Mouse (Mus musculus) embryonic facial prominence, embryonic 14.5 days (tissue): Measurements from ENCODE around the gene Qdpr. TPM values are rescaled to one million over a fixed set of nuclear protein-coding genes. Genes with fewer than 3 reads are reported as not detected.
"Not testable (repeated sequence)": the region's sequence is repeated elsewhere in the genome, so short reads cannot be mapped to it uniquely, and the experiment has no call there.

Experiments used
- ATAC-seq: fragments of 200-750 bp; cut with Nextera tagmentation; 2 replicates; pipeline ENCODE4 v1.8.0; 2017; ENCODE audit warnings: low read depth, moderate number of reproducible peaks, moderate TSS enrichment
- DNase-seq: peaks from one replicate; pipeline ENCODE4 v3.0.0-alpha.2; 2015; ENCODE audit warnings: low spot score
- H3K27ac ChIP-seq: fragments of 300-500 bp; sonication (generic); replicated peaks from 2 replicates; pipeline ENCODE4 v1.5.1; 2014; ENCODE audit warnings: low read depth, mild to moderate bottlenecking, low read length, moderate library complexity
- H3K27me3 ChIP-seq: fragments of 300-500 bp; sonication (generic); replicated peaks from 2 replicates; pipeline ENCODE4 v1.6.1; 2014; ENCODE audit warnings: low read length; ENCODE audit not compliant: control insufficient read depth, insufficient read depth
- H3K36me3 ChIP-seq: fragments of 300-500 bp; sonication (generic); 2 replicates; pipeline ENCODE4 v1.6.1; 2014; ENCODE audit warnings: low read length, mixed read lengths; ENCODE audit not compliant: control insufficient read depth, insufficient read depth
- H3K4me1 ChIP-seq: fragments of 300-500 bp; sonication (generic); 2 replicates; pipeline ENCODE4 v1.6.1; 2014; ENCODE audit warnings: antibody characterized with exemption, low read length; ENCODE audit not compliant: control insufficient read depth, insufficient read depth
- H3K4me2 ChIP-seq: fragments of 300-500 bp; sonication (generic); 2 replicates; pipeline ENCODE4 v1.6.1; 2014; ENCODE audit warnings: low read depth, mild to moderate bottlenecking, low read length, moderate library complexity, mixed read lengths
- H3K4me3 ChIP-seq: fragments of 300-500 bp; sonication (generic); 2 replicates; pipeline ENCODE4 v1.5.1; 2014; ENCODE audit warnings: low read depth, mild to moderate bottlenecking, low read length
- H3K9ac ChIP-seq: fragments of 300-500 bp; sonication (generic); 2 replicates; pipeline ENCODE4 v1.6.1; 2014; ENCODE audit warnings: low read depth, mild to moderate bottlenecking, low read length, moderate library complexity, mixed read lengths
- H3K9me3 ChIP-seq: fragments of 300-500 bp; sonication (generic); 2 replicates; pipeline ENCODE4 v1.6.1; 2016; ENCODE audit warnings: low read length; ENCODE audit not compliant: control insufficient read depth
- WGBS: fragments of 180-500 bp; shearing (Covaris S2); extraction: QIAGEN DNeasy Blood & Tissue Kit; methylation state at CpG from one replicate; pipeline ENCODE4 v1.1.7; 2014; 5-methylcytosine and 5-hydroxymethylcytosine counted together
- polyA plus RNA-seq: library from polyadenylated mRNA; unstranded; fragments of >200 nt; fragmentation: Nextera tagmentation; extraction: Ambion mirVana; gene quantifications from 2 replicates; pipeline ENCODE4 v1.2.1, GENCODE M21; 2014

Qdpr gene
- polyA plus RNA-seq, 1 experiment from 2014 or later, result 122 TPM

- not testable (repeated sequence) for H3K9ac ChIP-seq, H3K4me2 ChIP-seq, H3K27me3 ChIP-seq, ATAC-seq, H3K36me3 ChIP-seq, H3K9me3 ChIP-seq, H3K4me3 ChIP-seq, H3K4me1 ChIP-seq, DNase-seq, H3K27ac ChIP-seq
- 52% methylated on average over 1 of the region's 1 CpGs for WGBS
These were observed 24.3 kb downstream of the Qdpr start for GRCm38 (mm10) chr5:45425771-45426170.

DNA sequence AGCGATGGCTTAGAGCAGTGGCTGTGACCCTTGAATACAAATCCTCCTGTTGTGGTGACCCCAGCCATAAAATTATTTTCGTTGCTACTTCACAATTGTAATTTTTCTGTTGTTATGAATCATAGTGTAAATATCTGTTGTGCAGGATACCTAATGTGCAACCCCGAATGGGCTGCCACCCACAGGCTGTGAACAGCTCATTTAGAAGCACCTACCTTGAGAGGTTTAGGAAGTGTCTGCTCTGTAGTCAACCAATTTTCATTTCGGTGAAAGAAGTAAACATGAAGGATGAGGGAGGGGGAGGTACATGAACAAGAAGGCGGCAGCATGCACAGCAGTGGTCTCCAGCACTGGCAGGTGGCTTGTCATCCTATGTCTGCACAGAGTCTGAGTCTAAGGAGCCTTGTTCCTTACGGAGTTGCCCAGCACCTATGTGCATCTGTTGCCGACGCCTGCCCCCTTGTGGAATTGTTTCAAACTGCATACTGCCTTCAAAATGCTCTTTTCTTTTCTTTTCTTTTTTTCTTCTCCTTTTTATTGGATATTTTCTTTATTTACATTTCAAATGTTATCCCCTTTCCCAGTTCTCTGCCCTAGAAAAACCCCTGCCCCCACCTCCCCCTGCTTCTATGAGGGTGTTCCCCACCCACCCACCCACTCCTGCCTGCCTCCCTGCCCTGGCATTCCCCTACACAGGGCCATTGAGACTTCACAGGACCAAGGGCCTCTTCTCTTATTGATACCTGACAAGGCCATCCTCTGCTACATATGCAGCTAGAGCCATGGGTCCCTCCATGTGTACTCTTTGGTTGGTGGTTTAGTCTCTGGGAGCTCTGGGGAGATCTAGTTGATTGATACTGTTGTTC, 25.8 kb downstream of the Qdpr start:
- DNase-seq (peak; percentile 71), ATAC-seq (peak; percentile 87)
- no peaks in the 10 kb centered on the region for H3K9me3 ChIP-seq
- H3K9ac ChIP-seq, result no peak overlapping the region
- H3K4me1 ChIP-seq, result no peaks in the 10 kb centered on the region
- H3K36me3 ChIP-seq, result no peaks in the 10 kb centered on the region
- H3K27ac ChIP-seq, result no peak overlapping the region
- H3K4me3 ChIP-seq, result no peak overlapping the region
- no peaks in the 10 kb centered on the region for H3K27me3 ChIP-seq
- no peak overlapping the region for H3K4me2 ChIP-seq
- 39% methylated on average over 8 of the region's 8 CpGs for WGBS

- Histone ChIP-seq H3K9me3 (no peaks in the 10 kb centered on the region), H3K27ac (no peak overlapping the region), H3K27me3 (no peaks in the 10 kb centered on the region), H3K9ac (no peak overlapping the region), H3K36me3 (no peaks in the 10 kb centered on the region), H3K4me2 (no peak overlapping the region), H3K4me1 (no peaks in the 10 kb centered on the region), H3K4me3 (no peak overlapping the region)
- ATAC-seq (no peak), DNase-seq (no peak)
- 47% methylated on average over 12 of the region's 12 CpGs for whole genome bisulfite sequencing
These were observed 27.9 kb downstream of the Qdpr start for GRCm38 (mm10) chr5:45421881-45422844.

DNA sequence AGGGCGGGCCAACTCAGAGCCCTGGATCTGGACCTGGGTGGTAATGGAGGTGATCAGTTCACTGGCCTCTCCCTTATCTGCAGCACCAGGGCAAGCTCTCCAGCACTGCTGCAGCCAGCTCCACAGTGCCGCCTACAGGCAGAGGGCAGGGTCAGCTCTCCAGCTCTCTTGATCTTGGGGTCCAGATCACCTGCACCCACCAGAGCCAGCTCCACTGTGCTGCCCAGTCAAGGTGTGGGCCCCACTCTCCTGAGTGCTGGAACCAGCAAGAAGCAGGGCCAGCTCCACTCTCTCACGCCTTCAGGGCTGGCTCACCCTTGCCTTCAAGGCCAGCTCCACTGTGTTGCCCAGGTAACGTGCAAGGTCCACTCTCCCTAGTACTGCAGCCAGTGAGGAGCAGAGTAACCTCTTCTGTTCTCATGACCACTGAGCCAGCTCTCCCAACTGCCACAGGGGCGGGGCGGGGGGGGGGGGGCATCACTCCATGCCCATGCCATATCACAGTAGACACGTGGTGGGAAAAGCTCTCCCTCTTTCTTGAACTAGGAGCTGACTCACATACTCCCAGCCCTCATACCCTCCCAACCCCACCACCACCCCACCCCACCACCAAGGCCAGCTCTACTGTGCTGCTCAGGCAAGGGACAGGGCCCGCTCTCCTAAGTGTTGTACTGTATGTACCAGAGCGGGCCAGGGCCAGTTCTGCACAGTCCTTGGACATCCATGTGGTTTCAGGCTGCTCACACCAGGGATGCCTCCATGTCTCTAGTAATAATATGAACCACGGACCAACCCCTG, 30.0 kb downstream of the Qdpr start:
- Histone ChIP-seq H3K9ac (no peak overlapping the region), H3K27ac (no peak overlapping the region), H3K36me3 (no peaks in the 10 kb centered on the region), H3K9me3 (no peaks in the 10 kb centered on the region), H3K4me2 (no peak overlapping the region), H3K4me1 (no peaks in the 10 kb centered on the region), H3K27me3 (no peaks in the 10 kb centered on the region), H3K4me3 (no peak overlapping the region)
- WGBS, result 82% methylated on average over 9 of the region's 10 CpGs
- ATAC-seq, result no peak
- DNase-seq, result no peak

GRCm38 (mm10) chr5:45417859-45418443, 32.1 kb downstream of the Qdpr start:
- Histone ChIP-seq H3K27me3 (no peaks in the 10 kb centered on the region), H3K9me3 (no peaks in the 10 kb centered on the region), H3K4me3 (no peak overlapping the region), H3K4me1 (no peaks in the 10 kb centered on the region), H3K27ac (no peak overlapping the region), H3K9ac (no peak overlapping the region), H3K36me3 (no peaks in the 10 kb centered on the region), H3K4me2 (no peak overlapping the region)
- ATAC-seq (no peak), DNase-seq (no peak)
- 79% methylated on average over 3 of the region's 3 CpGs for WGBS

- Histone ChIP-seq H3K4me2 (no peak overlapping the region), H3K9ac (no peak overlapping the region), H3K9me3 (no peaks in the 10 kb centered on the region), H3K27me3 (no peaks in the 10 kb centered on the region), H3K36me3 (no peaks in the 10 kb centered on the region), H3K27ac (no peak overlapping the region), H3K4me1 (no peaks in the 10 kb centered on the region), H3K4me3 (no peak overlapping the region)
- 85% methylated on average over 3 of the region's 3 CpGs for WGBS
- DNase-seq (no peak), ATAC-seq (no peak)
These were observed 33.6 kb downstream of the Qdpr start for GRCm38 (mm10) chr5:45416478-45416877.

- Histone ChIP-seq H3K36me3 (no peaks in the 10 kb centered on the region), H3K9ac (no peak overlapping the region), H3K4me2 (no peak overlapping the region), H3K9me3 (no peaks in the 10 kb centered on the region), H3K4me3 (no peak overlapping the region), H3K27me3 (no peaks in the 10 kb centered on the region), H3K27ac (no peak overlapping the region), H3K4me1 (no peaks in the 10 kb centered on the region)
- DNase-seq (no peak), ATAC-seq (no peak)
- WGBS, result 73% methylated on average over 2 of the region's 2 CpGs
These were observed 43.9 kb downstream of the Qdpr start for GRCm38 (mm10) chr5:45406129-45406528.

- WGBS, result 13% methylated on average over 10 of the region's 11 CpGs
- H3K9ac ChIP-seq, result no peak overlapping the region
- no peak overlapping the region for H3K4me3 ChIP-seq
- H3K9me3 ChIP-seq, result no peaks in the 10 kb centered on the region
- DNase-seq (peak; percentile 89), ATAC-seq (peak; percentile 82)
- H3K27ac ChIP-seq, result no peak overlapping the region
- peak overlapping the region; percentile 27; the same call in 1 of the 2 replicates for H3K4me2 ChIP-seq
- H3K4me1 ChIP-seq, result no peaks in the 10 kb centered on the region
- no peaks in the 10 kb centered on the region for H3K27me3 ChIP-seq
- H3K36me3 ChIP-seq, result no peaks in the 10 kb centered on the region
These were observed 47.4 kb downstream of the Qdpr start for GRCm38 (mm10) chr5:45402632-45403031.
